In the genomic region with DNA sequence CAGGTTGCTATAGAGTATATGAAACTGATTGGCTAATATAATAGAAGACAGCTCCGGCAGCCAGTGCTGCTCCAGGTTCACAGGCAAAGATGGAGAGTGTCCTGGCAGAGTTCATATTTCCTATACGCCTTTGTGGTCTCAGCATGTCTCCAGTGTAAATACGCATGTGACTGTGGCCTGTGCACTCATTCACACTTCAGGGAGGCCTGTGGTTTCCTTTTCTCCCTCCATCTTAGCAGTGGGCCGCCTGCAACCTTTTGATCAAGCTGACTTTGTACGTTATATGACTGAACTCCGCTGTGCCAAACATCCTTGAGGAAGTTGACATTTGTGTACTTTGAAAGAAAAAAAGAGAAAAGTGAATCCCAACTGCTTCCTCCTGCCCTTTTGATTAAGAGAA, we compare ENCODE assay signal across 29 mouse cellular contexts.
A peak's percentile ranks its signal among the peaks of the same experiment; 100 is the strongest.
DNase-seq lines count a peak whose midpoint lies in the region; ATAC-seq lines count a peak whose summit lies in the region.
"Had no signal": no experiment of that assay in that cellular context is flagged by ENCODE, and none has a peak within 500 bp of the region (broad histone marks: within the 10 kb centered on the region; RNA-seq: fewer than 3 reads in every experiment).

No protein-coding gene starts in this region.

- H3K9ac ChIP-seq in midbrain, embryonic 11.5 days (ENCODE audit: low read length) = no peak overlapping the region
- H3K9ac ChIP-seq in midbrain, embryonic 16.5 days (ENCODE audit: low read depth, low read length) = no peak overlapping the region
- no peak overlapping the region for H3K9ac ChIP-seq in forebrain, embryonic 16.5 days (replicated peaks; ENCODE audit: low read depth, low read length)
- H3K9ac ChIP-seq: heart, embryonic 15.5 days; hindbrain, embryonic 14.5 days; intestine, embryonic 15.5 days; limb, embryonic 12.5 days; liver, postnatal 0 days; neural tube, embryonic 15.5 days; stomach, embryonic 15.5 days had no signal

- no peaks in the 10 kb centered on the region for H3K27me3 ChIP-seq in midbrain, embryonic 11.5 days (ENCODE audit: control insufficient read depth, insufficient read depth, low read length)
- no peaks in the 10 kb centered on the region for H3K27me3 ChIP-seq in midbrain, embryonic 16.5 days (ENCODE audit: control insufficient read depth, insufficient read depth, low read depth, low read length)
- no peaks in the 10 kb centered on the region for H3K27me3 ChIP-seq in forebrain, embryonic 16.5 days (replicated peaks; ENCODE audit: control insufficient read depth, insufficient read depth, low read length)
- H3K27me3 ChIP-seq: heart, embryonic 15.5 days; intestine, embryonic 15.5 days; limb, embryonic 12.5 days; neural tube, embryonic 15.5 days; stomach, embryonic 15.5 days had no signal

- no peaks in the 10 kb centered on the region for H3K36me3 ChIP-seq in midbrain, embryonic 11.5 days (ENCODE audit: control insufficient read depth, insufficient read depth, low read length)
- no peaks in the 10 kb centered on the region for H3K36me3 ChIP-seq in midbrain, embryonic 16.5 days (ENCODE audit: control insufficient read depth, insufficient read depth, low read length)
- no peaks in the 10 kb centered on the region for H3K36me3 ChIP-seq in forebrain, embryonic 16.5 days (ENCODE audit: control insufficient read depth, insufficient read depth)
- H3K36me3 ChIP-seq: forebrain, embryonic 10.5 days; heart, embryonic 15.5 days; intestine, embryonic 15.5 days; limb, embryonic 12.5 days; neural tube, embryonic 15.5 days; stomach, embryonic 15.5 days had no signal

- DNase-seq in midbrain, embryonic 11.5 days (ENCODE audit: low spot score, missing footprints) = peak; percentile 62
- DNase-seq in T-cell, adult 2 months (ENCODE audit: low spot score) = peak; percentile 57
- DNase-seq in thymus, postnatal 4 days = peak; percentile 11
- no peak for DNase-seq in cerebellum, postnatal 10 days
- DNase-seq: adrenal gland, postnatal 36 days; cerebellum, adult 11 months; cerebellum, postnatal 36 days; gastrocnemius, postnatal 36 days; heart, postnatal 36 days; kidney, adult 9 months; kidney, postnatal 25 days; liver, postnatal 0 days; midbrain, embryonic 14.5 days; right cerebral cortex, adult 18-20 months; right cerebral cortex, postnatal 4 days had no signal

- H3K4me1 ChIP-seq in midbrain, embryonic 11.5 days (ENCODE audit: control insufficient read depth, insufficient read depth, low read length) = no peaks in the 10 kb centered on the region
- H3K4me1 ChIP-seq in midbrain, embryonic 16.5 days (ENCODE audit: control insufficient read depth, insufficient read depth, low read length) = no peaks in the 10 kb centered on the region
- no peaks in the 10 kb centered on the region for H3K4me1 ChIP-seq in forebrain, embryonic 16.5 days (replicated peaks; ENCODE audit: control insufficient read depth, insufficient read depth, low read length)
- H3K4me1 ChIP-seq: forebrain, embryonic 10.5 days; intestine, embryonic 15.5 days; limb, embryonic 12.5 days; neural tube, embryonic 15.5 days; stomach, embryonic 15.5 days had no signal

- H3K4me3 ChIP-seq in midbrain, embryonic 11.5 days (ENCODE audit: low read depth, low read length) = no peak overlapping the region
- H3K4me3 ChIP-seq in midbrain, embryonic 16.5 days (ENCODE audit: low read depth, low read length) = no peak overlapping the region
- no peak overlapping the region for H3K4me3 ChIP-seq in forebrain, embryonic 16.5 days (replicated peaks; ENCODE audit: low read length)
- H3K4me3 ChIP-seq: forebrain, embryonic 10.5 days; heart, embryonic 15.5 days; intestine, embryonic 15.5 days; layer of hippocampus, adult 2 months; limb, embryonic 12.5 days; myocyte; neural tube, embryonic 15.5 days; stomach, embryonic 15.5 days had no signal

- 85% methylated on average over 6 of the region's 6 CpGs for WGBS in midbrain, embryonic 11.5 days
- WGBS in midbrain, embryonic 16.5 days = 60% methylated on average over 6 of the region's 6 CpGs
- WGBS in forebrain, embryonic 16.5 days = 60% methylated on average over 6 of the region's 6 CpGs

- H3K9me3 ChIP-seq in midbrain, embryonic 11.5 days (ENCODE audit: control insufficient read depth, low read length) = no peaks in the 10 kb centered on the region
- no peaks in the 10 kb centered on the region for H3K9me3 ChIP-seq in midbrain, embryonic 16.5 days (replicated peaks; ENCODE audit: control insufficient read depth, low read length, poor library complexity, severe bottlenecking)
- H3K9me3 ChIP-seq in forebrain, embryonic 16.5 days (ENCODE audit: control insufficient read depth, low read length) = no peaks in the 10 kb centered on the region
- H3K9me3 ChIP-seq: forebrain, embryonic 10.5 days; heart, embryonic 15.5 days; intestine, embryonic 15.5 days; limb, embryonic 12.5 days; neural tube, embryonic 15.5 days; stomach, embryonic 15.5 days had no signal

- no peak overlapping the region for H3K4me2 ChIP-seq in midbrain, embryonic 11.5 days
- no peak overlapping the region for H3K4me2 ChIP-seq in midbrain, embryonic 16.5 days (ENCODE audit: low read length)
- H3K4me2 ChIP-seq in forebrain, embryonic 16.5 days (ENCODE audit: low read length) = no peak overlapping the region
- H3K4me2 ChIP-seq: heart, embryonic 15.5 days; hindbrain, embryonic 14.5 days; intestine, embryonic 15.5 days; limb, embryonic 12.5 days; liver, embryonic 11.5 days; neural tube, embryonic 15.5 days; stomach, embryonic 15.5 days had no signal

- no peak overlapping the region for H3K27ac ChIP-seq in midbrain, embryonic 11.5 days (ENCODE audit: low read depth, low read length)
- H3K27ac ChIP-seq in midbrain, embryonic 16.5 days (ENCODE audit: low read length) = no peak overlapping the region
- no peak overlapping the region for H3K27ac ChIP-seq in forebrain, embryonic 16.5 days (ENCODE audit: low read length)
- H3K27ac ChIP-seq: forebrain, embryonic 10.5 days; heart, embryonic 15.5 days; hindbrain, embryonic 14.5 days; intestine, embryonic 15.5 days; layer of hippocampus, adult 2 months; limb, embryonic 12.5 days; neural tube, embryonic 15.5 days; stomach, embryonic 15.5 days had no signal

- ATAC-seq in midbrain, embryonic 11.5 days (ENCODE audit: low FRiP score) = no peak
- no peak for ATAC-seq in midbrain, embryonic 16.5 days
- peak; percentile 60 for ATAC-seq in megakaryocyte, adult 5-6 weeks (ENCODE audit: poor library complexity, severe bottlenecking)
- ATAC-seq in forebrain, embryonic 16.5 days = no peak
- ATAC-seq: intestine, embryonic 15.5 days; liver, postnatal 0 days; lung, postnatal 0 days had no signal

Comparison
In these comparisons a context has a peak if more than half of its experiments do, and no peak if none do; other contexts are left out.
1. DNase-seq: peak in midbrain, embryonic 11.5 days (single experiment), T-cell, adult 2 months (single experiment) and thymus, postnatal 4 days (single experiment); none in cerebellum, postnatal 10 days (0 of 2).